Mouse (Mus musculus) embryonic stem cell, embryonic (primary cell): ENCODE results near the gene Acadsb.
"Not testable (repeated sequence)": the region's sequence is repeated elsewhere in the genome, so short reads cannot be mapped to it uniquely, and the experiment has no call there.

Source experiments
- CTCF ChIA-PET, 4 experiments: fragments of 300-600 bp in 2 of 4; fragments of 350-600 bp in 2 of 4; sonication (Branson Sonifier 250); formaldehyde crosslinking; loops; one replicate each; lab custom pipeline; 2022; ENCODE audit warnings: inconsistent platforms in 2 of 4; lab: Charles Lee
- POLR2A ChIA-PET, 4 experiments: fragments of 300-600 bp in 2 of 4; fragments of 350-600 bp in 2 of 4; sonication (Branson Sonifier 250); formaldehyde crosslinking; loops; one replicate each; lab custom pipeline; 2022; ENCODE audit warnings: antibody characterized with exemption in 4 of 4, inconsistent platforms in 1 of 4; lab: Charles Lee

Gene Acadsb

GRCm38 (mm10) chr7:131410416-131411058 is at the start of gene Acadsb, which contains the start of gene Ikzf5:
TSS of gene Acadsb (plus strand) at chr7:131410601.
TSS of gene Ikzf5 (minus strand) at chr7:131410521.
- ChIA-PET CTCF (interaction anchor here in 3 of 4 experiments (0.6 to 1.8 kb wide), 3 partner anchors 20 to 236 kb away, joined by 3 to 6 read pairs (median 4); no protein-coding TSS in a partner anchor), POLR2A (interaction anchor here in 3 of 4 experiments (0.5 to 2.3 kb wide), 22 partner anchors 9 to 1710 kb away, joined by 3 to 16 read pairs (median 4); partner anchors contain the start of genes Bub3 (in 2 of the 3), 2310057M21Rik (in 1 of the 3), Lhpp (in 1 of the 3) and Pstk (in 1 of the 3))

- ChIA-PET POLR2A (interaction anchor here in 3 of 4 experiments (0.8 to 1.9 kb wide), 15 partner anchors 8 to 717 kb away, joined by 3 to 14 read pairs (median 6); partner anchors contain the start of genes Pstk (in 2 of the 3), Acadsb (in 1 of the 3), Bub3 (in 1 of the 3) and Ikzf5 (in 1 of the 3)), CTCF (interaction anchor here in 3 of 4 experiments (0.5 to 1.4 kb wide), 3 partner anchors 9 to 107 kb away, joined by 3 to 4 read pairs (median 3); no protein-coding TSS in a partner anchor)
Measured at GRCm38 (mm10) chr7:131362269-131362614, 48.2 kb upstream of the Acadsb start.

GRCm38 (mm10) chr7:131362615-131363300 is 47.6 kb upstream of the Acadsb start, which contains the start of gene 2310057M21Rik:
TSS of gene 2310057M21Rik (minus strand) at chr7:131362759.
- ChIA-PET POLR2A (interaction anchor here in 3 of 4 experiments (0.8 to 1.9 kb wide), 18 partner anchors 8 to 717 kb away, joined by 3 to 14 read pairs (median 5); partner anchors contain the start of genes Pstk (in 2 of the 3), Acadsb (in 1 of the 3), Bub3 (in 1 of the 3) and Ikzf5 (in 1 of the 3)), CTCF (interaction anchor here in 3 of 4 experiments (0.5 to 1.4 kb wide), 3 partner anchors 9 to 107 kb away, joined by 3 to 4 read pairs (median 3); no protein-coding TSS in a partner anchor)

- POLR2A ChIA-PET, result interaction anchor here in 1 of 4 experiments (0.6 to 1.9 kb wide), 3 partner anchors 14 to 198 kb away, joined by 4 to 10 read pairs (median 4); no protein-coding TSS in a partner anchor
- CTCF ChIA-PET, result no interaction called here
Measured at GRCm38 (mm10) chr7:131364131-131364530, 46.3 kb upstream of the Acadsb start.

- CTCF ChIA-PET, result interaction anchor here in 2 of 4 experiments (0.6 to 1.1 kb wide), 5 partner anchors 8 to 843 kb away, joined by 3 to 6 read pairs (median 3); partner anchors contain the start of gene 2310057M21Rik (in 1 of the 2)
- POLR2A ChIA-PET, result interaction anchor here in 3 of 4 experiments (0.5 to 2.8 kb wide), 19 partner anchors 8 to 485 kb away, joined by 3 to 16 read pairs (median 4); partner anchors contain the start of genes 2310057M21Rik (in 3 of the 3), Acadsb (in 2 of the 3), Bub3 (in 2 of the 3) and Ikzf5 (in 2 of the 3)
Measured at GRCm38 (mm10) chr7:131370648-131371469, 39.5 kb upstream of the Acadsb start, which contains the start of gene Pstk. TSS of gene Pstk (plus strand) at chr7:131371141.

- CTCF ChIA-PET, result interaction anchor here in 3 of 4 experiments (0.7 to 1.1 kb wide), 5 partner anchors 9 to 1744 kb away, joined by 3 to 6 read pairs (median 3); partner anchors contain the start of gene 2310057M21Rik (in 1 of the 3)
- POLR2A ChIA-PET, result interaction anchor here (0.6 to 2.8 kb wide), 18 partner anchors 9 to 725 kb away, joined by 3 to 16 read pairs (median 4); partner anchors contain the start of genes 2310057M21Rik (in 3 of the 4), Acadsb (in 2 of the 4), Bub3 (in 2 of the 4) and Ikzf5 (in 2 of the 4)
Measured at GRCm38 (mm10) chr7:131371470-131371860, 38.9 kb upstream of the Acadsb start.

GRCm38 (mm10) chr7:131371880-131372651 is 38.3 kb upstream of the Acadsb start:
- ChIA-PET CTCF (interaction anchor here in 3 of 4 experiments (0.7 to 1.1 kb wide), 5 partner anchors 9 to 1743 kb away, joined by 3 to 6 read pairs (median 3); partner anchors contain the start of gene 2310057M21Rik (in 1 of the 3)), POLR2A (interaction anchor here (0.6 to 2.8 kb wide), 16 partner anchors 9 to 724 kb away, joined by 3 to 16 read pairs (median 4); partner anchors contain the start of genes 2310057M21Rik (in 3 of the 4), Acadsb (in 2 of the 4), Bub3 (in 2 of the 4) and Ikzf5 (in 2 of the 4))

- POLR2A ChIA-PET, CTCF ChIA-PET: not testable (repeated sequence)
Measured at GRCm38 (mm10) chr7:131391761-131392160, 18.6 kb upstream of the Acadsb start.

GRCm38 (mm10) chr7:131409321-131409987 is 947 bp upstream of the Acadsb start:
- ChIA-PET POLR2A (interaction anchor here in 3 of 4 experiments (0.5 to 2.3 kb wide), 14 partner anchors 8 to 151 kb away, joined by 3 to 16 read pairs (median 4); partner anchors contain the start of genes 2310057M21Rik (in 1 of the 3), Bub3 (in 1 of the 3) and Pstk (in 1 of the 3)), CTCF (no interaction called here)

GRCm38 (mm10) chr7:131409988-131410385 is 414 bp upstream of the Acadsb start:
- CTCF ChIA-PET, result interaction anchor here in 1 of 4 experiments (1.8 kb wide), 1 partner anchor 22 kb away, joined by 6 read pairs; no protein-coding TSS in a partner anchor
- POLR2A ChIA-PET, result interaction anchor here in 3 of 4 experiments (0.5 to 2.3 kb wide), 20 partner anchors 8 to 1710 kb away, joined by 3 to 16 read pairs (median 4); partner anchors contain the start of genes Bub3 (in 2 of the 3), 2310057M21Rik (in 1 of the 3), Lhpp (in 1 of the 3) and Pstk (in 1 of the 3)

- POLR2A ChIA-PET, result interaction anchor here in 3 of 4 experiments (0.6 to 1.7 kb wide), 8 partner anchors 11 to 431 kb away, joined by 3 to 8 read pairs (median 4); partner anchors contain the start of genes 2310057M21Rik (in 1 of the 3) and Bub3 (in 1 of the 3)
- CTCF ChIA-PET, result interaction anchor here in 2 of 4 experiments (1.1 to 1.8 kb wide), 2 partner anchors 19 to 20 kb away, joined by 4 to 6 read pairs; no protein-coding TSS in a partner anchor
Measured at GRCm38 (mm10) chr7:131411221-131411940, 980 bp downstream of the Acadsb start.

- ChIA-PET POLR2A (interaction anchor here in 2 of 4 experiments (0.6 to 1.7 kb wide), 4 partner anchors 10 to 431 kb away, joined by 3 to 5 read pairs (median 4); partner anchors contain the start of gene Bub3 (in 1 of the 2)), CTCF (no interaction called here)
Measured at GRCm38 (mm10) chr7:131411941-131412270, 1.5 kb downstream of the Acadsb start.

GRCm38 (mm10) chr7:131416742-131417141 is 6.3 kb downstream of the Acadsb start:
- POLR2A ChIA-PET, result interaction anchor here in 1 of 4 experiments (1.1 kb wide), 1 partner anchor 20 kb away, joined by 3 read pairs; no protein-coding TSS in a partner anchor
- CTCF ChIA-PET, result interaction anchor here in 1 of 4 experiments (1.1 kb wide), 1 partner anchor 466 kb away, joined by 3 read pairs; no protein-coding TSS in a partner anchor

GRCm38 (mm10) chr7:131417605-131418004 is 7.2 kb downstream of the Acadsb start:
- ChIA-PET POLR2A (no interaction called here), CTCF (no interaction called here)
